Mouse (Mus musculus): ENCODE results near the gene Dgat2.

DNA sequence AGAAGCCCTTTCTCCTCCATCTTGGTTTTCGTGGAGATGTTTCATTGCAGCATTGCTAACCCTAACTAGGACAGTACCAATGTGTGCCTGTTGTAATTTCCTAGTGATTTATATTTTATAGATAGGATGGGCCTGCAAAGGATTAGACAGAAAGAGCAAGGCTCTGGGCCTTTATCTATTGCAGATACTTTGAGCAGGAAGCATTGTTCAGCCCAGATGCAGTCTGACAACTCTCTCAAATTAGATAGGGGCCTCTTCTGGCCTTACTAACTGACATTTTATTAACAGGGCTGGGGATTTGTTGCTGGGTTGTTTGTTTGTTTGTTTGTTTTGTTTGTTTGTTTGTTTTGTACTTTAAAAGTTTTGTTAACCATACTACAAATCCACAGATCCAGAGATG, 30.5 kb upstream of the Dgat2 start:
- TF ChIP-seq CTCF (IDR thresholded peaks at IDR 0.05; ENCODE audit: control insufficient read depth, insufficient read depth, insufficient read length) (no peak), MAX (IDR thresholded peaks at IDR 0.05) (no peak), USF1 (IDR thresholded peaks at IDR 0.05; ENCODE audit: low read depth) (no peak)

Measured in C2C12 (cell line).